Mouse (Mus musculus) olfactory bulb, adult 2 months (tissue): ENCODE data around the gene Gnat2.

Source experiments
- CTCF ChIP-seq: fragments of 200-500 bp; IDR thresholded peaks from 2 replicates; pipeline ENCODE4 v1.5.1; 2012; ENCODE audit warnings: low read depth, mild to moderate bottlenecking, low read length, moderate library complexity; ENCODE audit not compliant: insufficient read depth
- POLR2A ChIP-seq: fragments of 200-500 bp; IDR thresholded peaks from 2 replicates; pipeline ENCODE4 v1.6.1; 2012; ENCODE audit warnings: mild to moderate bottlenecking, low read depth, low read length, moderate library complexity; ENCODE audit not compliant: insufficient read depth

GRCm38 (mm10) chr3:108124131-108124530 lies 31.5 kb downstream of the Gnat2 start:
- TF ChIP-seq CTCF (no peak), POLR2A (no peak)
